Mouse (Mus musculus): ENCODE measurements at regions not wholly inside any gene's neighbourhood (a gene's known extent, or its start where the extent isn't known, plus 50 kb on each side); places are given as distances from the start of the nearest gene placed in this dataset.
"Not testable (repeated sequence)": the region's sequence is repeated elsewhere in the genome, so short reads cannot be mapped to it uniquely, and the experiment has no call there.

DNA sequence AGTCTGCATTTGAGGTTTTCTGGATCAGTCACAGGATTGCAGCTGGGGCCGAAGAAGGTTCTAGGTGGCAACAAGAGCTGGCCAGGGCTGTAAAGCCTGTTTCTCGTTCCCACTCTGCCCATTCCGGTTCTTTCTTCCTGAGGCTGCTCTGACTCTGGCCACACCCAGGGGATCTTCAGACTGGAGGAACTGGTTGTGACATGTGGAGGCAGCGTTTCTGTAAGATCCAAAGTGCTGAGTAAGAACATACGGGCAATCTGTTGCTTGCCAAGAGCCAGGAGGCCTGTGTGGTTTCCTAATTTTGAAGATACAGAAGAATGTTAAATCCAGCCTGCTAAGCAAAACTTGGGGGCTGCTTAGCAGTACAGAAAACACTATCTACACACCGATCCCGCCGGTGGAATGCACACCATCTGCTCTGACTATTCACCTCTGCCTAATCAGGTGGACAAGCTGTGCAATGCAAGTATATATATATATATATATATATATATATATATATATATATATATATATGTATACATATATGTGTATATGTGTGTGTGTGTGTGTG lies 99.3 kb upstream of the Bmp2k start:
- DNase-seq = no peak

- DNase-seq = no peak
These were observed 98.8 kb upstream of the Bmp2k start for GRCm38 (mm10) chr5:96898695-96899094.

GRCm38 (mm10) chr5:96905572-96906271 lies 91.8 kb upstream of the Bmp2k start:
- DNase-seq = peak; percentile 87

- DNase-seq = not testable (repeated sequence)
These were observed 89.1 kb upstream of the Bmp2k start for GRCm38 (mm10) chr5:96908371-96908770.

DNA sequence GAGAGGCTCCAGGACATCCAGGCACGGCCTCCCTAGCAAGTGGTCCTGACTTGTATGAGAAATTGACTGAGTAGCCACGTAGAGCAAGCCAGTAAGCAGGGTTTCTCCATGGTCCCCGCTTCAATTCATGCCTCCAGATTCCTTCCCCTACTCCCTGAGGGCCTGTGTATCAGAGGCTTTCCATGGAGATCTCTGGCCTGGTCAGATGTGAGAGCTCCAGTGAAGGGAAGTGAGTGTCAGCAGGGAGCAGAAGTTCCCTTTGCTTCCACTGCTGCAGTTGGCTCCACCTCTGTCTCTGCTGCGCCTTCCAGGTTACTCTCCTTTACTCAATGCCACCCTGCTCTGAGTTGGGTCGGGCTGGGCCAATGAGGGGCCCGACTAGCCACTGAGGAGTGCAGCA lies 88.3 kb upstream of the Bmp2k start:
- DNase-seq = no peak

DNA sequence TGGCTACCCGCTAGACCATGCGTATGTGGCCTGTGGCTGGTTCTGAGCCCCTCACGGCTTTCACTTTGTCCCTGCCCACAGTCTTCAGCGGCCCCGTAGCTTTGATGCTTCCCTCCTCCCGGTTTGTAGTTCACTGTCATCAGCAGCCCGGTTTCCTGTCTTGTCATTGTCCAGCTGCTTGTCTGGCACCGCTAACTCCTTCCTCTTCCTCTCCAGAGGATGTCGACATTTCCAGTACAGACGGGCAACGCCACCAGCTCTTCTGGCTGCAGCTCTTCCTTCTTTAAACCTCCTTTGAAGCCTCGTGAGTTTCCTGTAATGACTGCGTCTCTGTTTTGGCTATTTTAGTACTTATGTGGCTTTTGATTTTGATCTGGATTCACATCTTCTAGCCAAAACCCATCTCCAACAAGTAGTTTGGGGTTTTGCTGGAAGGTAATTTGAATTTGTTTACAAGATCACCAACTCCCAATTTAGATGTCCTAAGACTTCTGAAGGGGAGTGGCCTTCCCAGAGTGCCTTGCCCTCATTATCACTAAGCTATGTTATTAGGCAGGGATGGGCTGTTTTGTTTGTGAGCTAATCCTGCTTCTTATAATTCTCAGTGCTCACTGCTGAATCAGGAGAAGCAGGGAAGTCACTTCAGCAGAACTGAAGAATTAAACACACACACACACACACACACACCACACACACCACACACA lies 85.8 kb upstream of the Bmp2k start:
- peak; percentile 61 for DNase-seq

DNA sequence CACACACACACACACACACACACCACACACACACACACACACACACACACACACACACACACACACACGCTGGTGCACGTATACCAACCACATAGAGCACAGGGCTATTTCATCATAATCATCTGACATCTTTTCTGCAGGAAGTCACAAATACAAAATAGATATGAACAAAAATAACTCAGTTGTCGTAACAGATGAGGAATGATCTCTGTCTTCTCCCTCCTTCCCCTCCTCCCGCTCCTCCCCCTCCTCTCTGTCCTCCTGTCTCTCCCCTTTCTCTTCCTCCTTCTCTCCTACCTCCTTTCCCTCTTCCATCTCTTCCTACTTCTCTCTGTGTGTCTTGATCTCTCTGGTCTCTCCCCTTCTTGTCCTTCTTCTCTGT lies 85.2 kb upstream of the Bmp2k start:
- no peak for DNase-seq

- DNase-seq = no peak
These were observed 84.7 kb upstream of the Bmp2k start for GRCm38 (mm10) chr5:96912781-96913180.

GRCm38 (mm10) chr5:96913711-96914110 lies 83.8 kb upstream of the Bmp2k start:
- no peak for DNase-seq

- DNase-seq = no peak
These were observed 82.6 kb upstream of the Bmp2k start for GRCm38 (mm10) chr5:96914696-96915404.

DNA sequence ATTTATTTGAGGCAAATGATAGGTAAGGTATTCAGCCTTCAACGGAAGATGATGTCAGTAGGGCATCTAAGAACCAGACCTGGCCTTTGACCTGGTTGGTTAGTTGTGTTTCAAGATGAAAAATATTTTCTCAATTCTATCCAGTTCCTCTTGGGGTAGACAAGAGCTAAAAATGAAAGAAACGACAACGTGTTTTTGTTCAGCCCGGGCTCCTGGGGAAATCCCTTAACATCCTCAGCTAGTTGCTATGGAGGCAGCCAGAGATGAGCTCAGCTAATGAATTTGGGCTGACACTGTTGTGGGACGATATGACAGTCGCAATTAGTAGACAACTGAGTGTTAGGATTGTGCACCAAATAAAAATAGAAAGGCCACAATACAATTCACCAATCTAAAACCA lies 80.6 kb upstream of the Bmp2k start:
- DNase-seq = peak; percentile 51

GRCm38 (mm10) chr5:96917596-96918258 lies 79.8 kb upstream of the Bmp2k start:
- peak; percentile 69 for DNase-seq

GRCm38 (mm10) chr5:96919149-96919548 lies 78.3 kb upstream of the Bmp2k start:
- no peak for DNase-seq

GRCm38 (mm10) chr5:96921037-96921436 lies 76.5 kb upstream of the Bmp2k start:
- no peak for DNase-seq

GRCm38 (mm10) chr5:96921511-96921910 lies 76.0 kb upstream of the Bmp2k start:
- DNase-seq = no peak

DNA sequence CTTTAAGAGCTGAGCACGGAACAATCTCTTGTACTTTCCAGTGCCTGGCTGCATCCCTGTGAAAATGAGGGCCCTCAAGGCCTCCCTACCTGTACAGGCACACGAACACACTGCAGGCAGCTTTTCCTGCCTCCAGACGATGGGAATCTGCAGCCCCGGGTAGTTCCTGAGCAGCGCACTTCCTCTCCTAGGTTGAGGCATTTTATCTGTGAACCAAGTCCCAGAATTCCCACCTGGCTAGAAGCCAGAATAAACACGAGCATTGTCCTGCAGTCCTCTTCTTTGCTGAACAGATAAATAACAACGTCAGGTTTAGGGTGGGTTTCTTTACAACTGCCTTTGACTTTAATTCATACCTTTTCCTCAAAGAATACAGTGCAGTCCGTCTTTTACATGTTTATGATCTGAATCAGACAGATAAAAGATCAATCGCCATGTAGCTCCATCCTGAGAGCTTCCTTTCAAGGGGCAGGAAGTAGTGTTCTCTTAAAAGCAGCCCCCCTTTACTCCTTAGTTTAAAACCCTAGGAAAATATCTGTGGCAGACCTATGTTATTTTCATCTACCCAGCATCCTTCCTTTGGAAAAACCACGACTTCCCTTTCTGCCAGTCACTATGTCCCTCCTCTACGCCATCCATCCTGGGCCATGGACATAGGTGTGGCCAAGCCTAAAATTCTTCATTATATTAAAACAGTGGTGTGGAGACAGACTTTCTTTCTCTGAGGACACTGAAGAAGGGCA lies 75.3 kb upstream of the Bmp2k start:
- DNase-seq = no peak

GRCm38 (mm10) chr5:96922716-96923076 lies 74.8 kb upstream of the Bmp2k start:
- no peak for DNase-seq

- DNase-seq = no peak
These were observed 74.0 kb upstream of the Bmp2k start for GRCm38 (mm10) chr5:96923526-96923925.

DNA sequence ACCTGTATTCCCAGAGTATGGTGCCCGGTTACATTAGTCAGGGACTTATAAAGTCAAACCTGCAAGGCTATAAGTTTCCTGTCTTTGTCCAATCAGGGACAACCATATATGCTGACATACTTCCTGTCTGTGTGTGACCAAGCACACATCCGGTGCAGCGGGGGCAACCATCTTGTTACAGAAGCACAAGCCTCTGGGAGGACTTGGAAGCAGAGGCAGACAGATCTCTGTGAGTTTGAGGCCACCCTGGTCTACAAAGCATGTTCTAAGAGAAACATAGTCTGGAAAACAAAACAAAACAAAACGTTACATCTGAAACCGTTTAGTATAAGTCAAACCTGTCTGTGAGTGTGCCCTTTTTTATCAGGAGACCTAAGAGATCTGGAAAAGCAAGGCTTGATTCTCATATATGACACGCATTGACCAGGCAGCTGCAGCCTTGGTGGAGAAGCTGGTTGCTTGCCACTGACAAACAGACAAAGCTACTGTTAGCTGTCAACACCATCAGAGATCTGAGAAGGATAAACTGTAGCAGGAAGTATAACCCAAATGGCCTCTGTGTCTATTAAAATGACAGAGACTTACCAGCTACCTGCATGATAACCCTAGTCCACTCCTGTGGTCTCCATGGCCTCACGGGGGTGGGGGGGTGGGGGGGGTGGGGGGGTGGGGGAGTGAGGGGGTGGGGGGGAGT lies 72.6 kb upstream of the Bmp2k start:
- DNase-seq = no peak

GRCm38 (mm10) chr5:96925943-96926342 lies 71.5 kb upstream of the Bmp2k start:
- no peak for DNase-seq

DNA sequence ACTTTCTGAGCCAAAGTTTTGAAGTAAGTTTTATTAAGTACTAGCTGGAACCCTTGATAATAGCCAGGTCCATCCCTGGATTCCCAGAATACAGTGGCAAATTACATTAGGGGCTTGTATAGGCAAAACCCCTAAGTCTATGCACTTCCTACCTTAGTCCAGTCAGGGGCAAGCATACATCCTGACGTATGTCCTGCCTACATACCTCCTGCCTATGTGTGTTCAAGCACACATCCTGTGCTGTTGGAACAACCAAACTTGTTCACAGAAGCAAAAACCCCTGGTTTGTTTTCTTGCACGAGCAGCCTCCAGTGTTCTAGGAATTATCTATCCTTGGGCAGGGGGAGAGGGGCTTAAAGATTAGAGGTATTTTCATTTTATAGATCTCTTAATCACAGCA lies 66.4 kb upstream of the Bmp2k start:
- no peak for DNase-seq

Measured in retina, postnatal 1 day (tissue).